Mouse (Mus musculus) small intestine, adult 10 weeks (tissue): ENCODE measurements around the gene Olfr1427. TPM values are rescaled to one million over a fixed set of nuclear protein-coding genes. Genes with fewer than 3 reads are reported as not detected.

ENCODE experiments used
- polyA plus RNA-seq: library from polyadenylated mRNA; stranded (reverse); fragments of 350-450 nt; fragmentation: Illumina TruSeq; extraction: RNeasy Lipid Tissue Mini Kit (QIAGEN cat#74804); gene quantifications from one replicate; pipeline ENCODE4 v1.2.3, GENCODE M21; 2014; ENCODE audit warnings: low replicate concordance

Olfr1427 gene
- not detected for polyA plus RNA-seq

DNA sequence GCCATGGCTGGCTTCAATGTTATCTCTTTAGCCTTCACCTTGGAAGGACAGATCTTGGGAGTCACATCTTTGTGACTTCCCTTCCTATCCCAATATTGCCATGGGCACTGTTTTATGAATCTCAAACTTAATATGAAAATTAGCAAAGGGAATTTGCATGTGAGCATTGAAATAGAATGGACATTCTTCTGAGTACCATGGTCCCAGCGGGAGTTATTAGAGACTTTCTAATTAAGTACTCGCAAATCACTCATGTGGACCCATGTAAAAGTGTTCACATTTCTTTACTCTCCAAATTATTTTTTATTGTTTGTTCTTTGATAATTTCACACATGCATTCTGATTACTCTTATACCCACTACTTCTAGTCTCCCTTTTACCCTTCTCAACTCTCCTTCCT is at the start of gene Olfr1427:
TSS of gene Olfr1427 (minus strand) at position 101 of the 400 bp plus-strand sequence.

DNA sequence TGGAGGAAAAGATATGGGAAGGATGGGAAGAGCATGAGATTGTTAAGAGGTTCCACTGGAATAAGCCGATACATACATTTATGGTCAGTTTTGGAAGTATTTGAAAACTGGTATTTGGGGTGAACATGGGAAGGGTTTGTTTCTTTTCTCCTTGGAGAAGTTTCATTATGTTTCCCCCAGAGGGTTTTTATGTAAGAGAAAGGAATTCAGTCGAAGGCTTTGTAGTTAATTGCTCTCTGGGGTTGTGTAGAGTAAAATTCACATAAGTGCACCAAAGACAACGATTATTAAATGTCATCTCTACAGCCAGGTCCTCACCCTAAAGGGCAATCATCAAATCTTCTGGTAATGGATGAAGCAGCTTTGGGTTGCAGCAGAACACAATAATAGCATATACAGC is 20.0 kb upstream of the Olfr1427 start, which contains the start of gene Olfr76:
TSS of gene Olfr76 (minus strand) at position 101 of the 400 bp plus-strand sequence.

DNA sequence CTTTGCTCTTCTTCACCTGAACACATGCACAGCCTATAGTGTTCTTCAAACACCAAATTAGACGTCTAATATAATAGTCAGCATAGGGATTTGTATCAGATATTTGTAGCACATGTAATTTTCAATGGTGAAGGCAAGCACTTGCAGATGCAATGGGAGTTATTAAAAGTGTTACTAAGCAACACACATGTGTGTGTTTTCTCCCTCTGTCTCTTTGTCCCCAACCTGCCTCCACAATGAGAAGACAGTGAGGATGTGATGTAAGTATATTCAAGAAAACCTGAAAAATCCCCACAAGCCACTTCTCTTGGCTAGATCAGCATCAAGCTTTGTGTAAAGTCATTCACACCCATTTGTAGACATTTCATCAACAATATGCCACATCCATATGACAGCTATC is 12.7 kb upstream of the Olfr1427 start, which contains the start of gene Olfr1428:
TSS of gene Olfr1428 (minus strand) at position 101 of the 400 bp plus-strand sequence.

DNA sequence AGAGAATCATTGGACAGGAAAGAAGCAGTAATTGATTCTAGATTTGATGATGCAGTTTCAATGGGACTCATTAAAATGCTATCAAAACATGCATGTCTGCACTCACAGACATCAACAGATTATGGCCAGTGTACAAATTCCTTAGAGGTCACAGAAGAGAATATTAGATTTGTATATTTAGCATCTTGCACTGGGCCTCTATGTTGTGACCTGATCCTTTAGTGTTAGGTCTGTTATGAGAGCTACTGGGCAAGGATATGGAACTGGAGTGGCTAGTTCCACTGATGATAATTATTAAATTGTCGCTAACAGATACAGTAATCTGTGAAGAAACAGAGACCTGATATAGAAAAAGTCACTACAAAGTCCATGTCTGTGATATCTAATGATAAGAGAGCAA is 11.2 kb downstream of the Olfr1427 start, which contains the start of gene Olfr1426:
TSS of gene Olfr1426 (minus strand) at position 101 of the 400 bp plus-strand sequence.

DNA sequence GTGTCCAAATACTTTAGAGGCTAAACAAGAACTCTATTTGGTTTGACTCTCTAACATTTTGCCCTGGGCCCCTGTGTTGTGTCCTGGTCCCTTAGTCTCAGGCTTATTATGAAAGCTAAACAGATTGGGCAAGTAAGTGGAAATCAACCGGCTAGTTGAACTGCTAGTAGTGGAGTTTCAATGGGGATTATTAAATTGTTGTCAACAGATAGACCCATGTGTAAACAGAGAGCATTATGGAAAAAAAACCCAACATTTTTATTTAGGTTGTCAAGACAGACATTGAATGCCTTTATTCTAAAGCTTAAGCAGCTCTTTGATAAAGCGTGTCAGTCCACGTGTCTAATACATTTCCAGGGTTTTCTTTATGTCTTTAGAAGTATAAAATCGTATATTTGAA is 25.5 kb downstream of the Olfr1427 start, which contains the start of gene Olfr1425:
TSS of gene Olfr1425 (minus strand) at position 101 of the 400 bp plus-strand sequence.

DNA sequence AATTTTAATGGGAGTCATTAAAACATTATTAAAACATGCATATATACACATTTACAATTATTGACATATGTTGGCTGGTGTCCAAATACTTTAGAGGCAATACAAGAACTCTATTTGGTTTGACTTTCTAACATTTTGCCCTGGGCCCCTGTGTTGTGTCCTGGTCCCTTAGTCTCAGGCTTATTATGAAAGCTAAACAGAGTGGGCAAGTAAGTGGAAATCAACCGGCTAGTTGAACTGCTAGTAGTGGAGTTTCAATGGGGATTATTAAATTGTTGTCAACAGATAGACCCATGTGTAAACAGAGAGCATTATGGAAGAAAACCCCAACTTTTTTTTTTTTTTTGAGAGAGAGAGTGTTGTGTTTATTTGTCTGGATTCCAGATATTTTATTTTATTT is 40.6 kb downstream of the Olfr1427 start, which contains the start of gene Olfr1424:
TSS of gene Olfr1424 (minus strand) at position 101 of the 400 bp plus-strand sequence.

Other genes with a start within 250 kb of the Olfr1427 start
- not detected for gene Olfr1418, start 242.3 kb downstream of the Olfr1427 start, polyA plus RNA-seq
- gene Olfr1419, start 228.2 kb downstream of the Olfr1427 start, polyA plus RNA-seq = not detected
- not detected for gene Olfr1420, start 216.8 kb downstream of the Olfr1427 start, polyA plus RNA-seq
- gene Patl1, start 190.9 kb downstream of the Olfr1427 start, polyA plus RNA-seq = 34.9 TPM
- gene Osbp, start 137.4 kb downstream of the Olfr1427 start, polyA plus RNA-seq = 27.3 TPM
- gene Olfr1423, start 62.0 kb downstream of the Olfr1427 start, polyA plus RNA-seq = not detected
- gene Olfr1424, start 40.7 kb downstream of the Olfr1427 start, polyA plus RNA-seq = not detected
- not detected for gene Olfr1425, start 25.6 kb downstream of the Olfr1427 start, polyA plus RNA-seq
- gene Olfr1426, start 11.3 kb downstream of the Olfr1427 start, polyA plus RNA-seq = not detected
- not detected for gene Olfr1428, start 12.6 kb upstream of the Olfr1427 start, polyA plus RNA-seq
- gene Olfr76, start 19.9 kb upstream of the Olfr1427 start, polyA plus RNA-seq = not detected
- not detected for gene Olfr1555-ps1, start 66.8 kb upstream of the Olfr1427 start, polyA plus RNA-seq
- gene Olfr1431, start 97.3 kb upstream of the Olfr1427 start, polyA plus RNA-seq = not detected
- gene Olfr1432, start 129.3 kb upstream of the Olfr1427 start, polyA plus RNA-seq = not detected
- gene Olfr262, start 138.3 kb upstream of the Olfr1427 start, polyA plus RNA-seq = not detected
- gene Olfr235, start 157.7 kb upstream of the Olfr1427 start, polyA plus RNA-seq = not detected
- gene Olfr1434, start 176.5 kb upstream of the Olfr1427 start, polyA plus RNA-seq = not detected
- gene Olfr1436, start 195.8 kb upstream of the Olfr1427 start, polyA plus RNA-seq = not detected
- gene Olfr1437, start 221.8 kb upstream of the Olfr1427 start, polyA plus RNA-seq = not detected
- not detected for gene Olfr1438-ps1, start 232.6 kb upstream of the Olfr1427 start, polyA plus RNA-seq